Mouse (Mus musculus): ENCODE measurements around the gene Rbm28.

Rbm28 gene

GRCm38 (mm10) chr6:29146641-29147040 lies 18.2 kb downstream of the Rbm28 start:
- in situ Hi-C loops (cut with MboI, MseI): loop anchor here (10.0 kb wide), 1 partner anchor 1418 kb away; the partner anchor contains the start of gene Cpa4

DNA sequence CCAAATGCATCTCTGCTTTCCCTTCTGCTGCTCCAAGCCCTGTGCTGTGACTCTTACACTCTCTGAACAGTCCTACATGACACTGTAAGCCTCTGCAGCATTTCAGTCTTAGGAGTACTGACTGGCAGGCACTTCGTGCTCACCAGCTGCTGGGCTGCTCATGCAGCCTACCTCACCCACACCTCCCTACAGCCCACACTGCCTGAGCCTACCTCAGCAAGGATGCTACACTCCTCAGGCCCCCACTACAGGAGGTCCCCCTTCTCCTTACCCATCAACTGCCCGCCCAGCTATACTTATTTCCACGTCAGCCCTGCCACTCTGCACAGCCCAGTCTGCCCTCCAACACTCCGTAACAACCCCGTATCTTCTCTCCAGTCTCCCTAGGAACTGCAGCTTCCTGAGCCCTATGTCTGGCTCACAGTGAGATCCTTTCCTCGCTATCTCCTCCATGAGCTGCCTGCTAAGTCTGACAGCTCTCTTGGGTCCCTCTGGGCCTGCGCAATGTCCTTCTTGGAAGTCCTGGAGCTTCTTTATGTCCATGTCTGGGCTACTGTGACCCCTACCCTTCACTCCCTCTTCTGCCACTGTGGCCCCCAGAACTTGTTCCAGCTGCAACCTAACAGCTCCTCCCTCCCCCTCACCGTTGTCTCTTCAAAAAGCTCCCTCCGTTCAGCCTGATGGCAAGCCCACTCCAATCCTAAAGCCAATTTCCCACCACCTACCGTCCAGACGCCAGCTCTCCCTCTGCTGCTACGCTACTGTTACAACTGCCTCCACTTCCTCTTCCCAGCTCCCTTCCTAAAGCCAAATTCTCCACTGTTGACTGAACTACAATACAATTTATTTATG lies 19.1 kb downstream of the Rbm28 start:
- in situ Hi-C loops (cut with MboI, MseI): loop anchor here (10.0 kb wide), 1 partner anchor 1419 kb away; the partner anchor contains the start of gene Cpa4

DNA sequence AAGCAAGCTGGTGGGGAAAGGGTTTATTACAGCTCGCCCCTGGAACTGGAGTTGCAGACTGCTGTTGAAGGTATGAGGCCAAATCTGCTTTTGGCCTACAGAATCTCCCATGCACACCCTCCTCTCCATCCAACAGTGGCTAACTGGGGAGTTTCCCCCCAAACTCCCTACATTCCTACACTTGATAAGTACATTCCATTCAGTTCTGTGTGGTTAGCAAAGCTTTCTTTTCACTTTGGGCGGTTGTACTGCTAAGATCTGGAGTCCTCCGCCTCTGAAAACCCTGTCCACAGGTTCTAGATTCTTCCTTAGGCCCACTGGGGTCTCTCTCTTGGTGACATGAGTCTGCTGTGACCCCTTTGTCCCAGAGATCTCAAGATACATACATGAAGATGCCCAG lies 19.8 kb downstream of the Rbm28 start:
- in situ Hi-C loops (cut with MboI, MseI): loop anchor here (10.0 kb wide), 1 partner anchor 1420 kb away; the partner anchor contains the start of gene Cpa4

DNA sequence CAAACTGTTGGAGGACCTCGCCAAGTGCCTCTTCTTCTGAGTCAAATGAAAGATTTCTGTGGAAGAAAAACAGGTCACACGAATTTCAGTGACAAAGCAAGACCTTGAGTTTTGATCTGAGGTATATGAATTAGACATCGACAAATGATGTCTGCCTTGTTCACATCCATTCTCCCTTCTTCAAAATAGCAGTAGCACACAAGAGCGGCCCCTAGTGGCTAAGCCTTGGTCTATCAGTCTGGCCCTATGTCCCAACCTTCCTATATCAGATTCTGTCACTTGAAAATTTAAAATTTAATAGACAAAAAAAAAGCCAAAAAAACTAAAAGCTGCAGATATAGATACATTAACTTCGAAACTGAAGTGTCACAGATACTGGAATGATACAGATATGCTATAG lies 21.2 kb downstream of the Rbm28 start:
- in situ Hi-C loops (cut with MboI, MseI): loop anchor here (10.0 kb wide), 1 partner anchor 1421 kb away; the partner anchor contains the start of gene Cpa4

DNA sequence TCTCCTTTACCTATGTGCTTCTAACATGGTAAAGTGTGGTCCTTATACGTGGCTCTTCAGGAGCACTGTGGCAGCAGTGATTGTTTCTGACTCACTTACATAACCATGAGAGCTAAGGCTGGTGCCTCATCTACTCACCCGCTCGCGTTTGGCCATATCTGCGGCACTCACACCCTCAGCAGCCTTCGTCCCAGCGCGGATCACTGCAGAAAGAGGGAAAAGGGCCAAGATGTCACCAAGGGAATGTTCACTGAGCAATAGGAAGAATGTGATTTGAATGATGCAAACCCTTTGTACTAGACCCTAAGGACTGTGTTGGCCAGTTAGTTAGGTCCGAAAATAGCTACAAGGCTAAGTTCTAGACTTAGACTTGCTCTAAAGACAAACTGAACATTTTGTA lies 27.4 kb downstream of the Rbm28 start:
- in situ Hi-C loops (cut with MboI, MseI): no loop called here

- in situ Hi-C loops (cut with MboI, MseI): no loop called here
Observed at GRCm38 (mm10) chr6:29133100-29133499, 31.7 kb downstream of the Rbm28 start.

GRCm38 (mm10) chr6:29126878-29127426 lies 37.9 kb downstream of the Rbm28 start:
- in situ Hi-C loops (cut with MboI, MseI): no loop called here

DNA sequence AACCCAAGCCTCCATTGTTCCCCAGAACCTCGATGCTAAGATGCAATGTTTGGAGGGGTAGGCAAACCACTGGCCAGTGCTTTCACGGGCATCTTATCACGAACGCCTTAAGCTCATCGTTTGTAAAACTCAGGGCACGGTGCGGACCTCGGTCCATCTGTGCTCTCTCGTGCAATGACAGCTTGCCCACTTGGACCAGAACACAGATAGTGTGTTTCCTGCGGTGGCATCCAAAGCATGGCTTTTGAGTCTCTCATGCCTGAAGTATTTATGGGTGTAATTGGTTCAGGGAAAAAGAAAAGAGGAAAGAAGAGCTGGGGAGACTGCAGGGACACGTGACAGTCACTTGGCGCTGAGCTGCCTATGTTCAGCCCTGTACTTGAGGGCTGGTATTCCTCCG lies 44.8 kb downstream of the Rbm28 start:
- in situ Hi-C loops (cut with MboI, MseI): no loop called here

DNA sequence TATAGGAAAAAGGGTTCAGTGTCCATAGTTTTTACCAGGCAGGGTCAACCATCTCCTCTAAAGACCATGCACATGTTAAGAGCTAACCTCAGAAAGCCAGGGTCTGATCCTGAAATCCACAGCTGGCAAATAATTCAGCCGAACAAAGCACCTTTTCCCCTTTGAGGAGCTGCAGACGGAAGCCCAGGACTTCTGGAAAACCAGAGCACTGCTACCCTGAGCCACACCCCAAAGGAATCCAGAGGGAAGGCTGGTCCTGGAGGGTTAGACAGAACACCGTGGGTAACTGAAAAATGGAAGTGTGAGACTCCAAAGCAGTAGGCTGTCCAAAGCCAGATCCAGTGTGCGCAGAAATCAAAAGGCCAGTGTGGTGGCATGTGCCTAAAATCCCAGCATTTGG lies 45.8 kb downstream of the Rbm28 start:
- in situ Hi-C loops (cut with MboI, MseI): no loop called here

GRCm38 (mm10) chr6:29118231-29118630 lies 46.6 kb downstream of the Rbm28 start:
- in situ Hi-C loops (cut with MboI, MseI): no loop called here

DNA sequence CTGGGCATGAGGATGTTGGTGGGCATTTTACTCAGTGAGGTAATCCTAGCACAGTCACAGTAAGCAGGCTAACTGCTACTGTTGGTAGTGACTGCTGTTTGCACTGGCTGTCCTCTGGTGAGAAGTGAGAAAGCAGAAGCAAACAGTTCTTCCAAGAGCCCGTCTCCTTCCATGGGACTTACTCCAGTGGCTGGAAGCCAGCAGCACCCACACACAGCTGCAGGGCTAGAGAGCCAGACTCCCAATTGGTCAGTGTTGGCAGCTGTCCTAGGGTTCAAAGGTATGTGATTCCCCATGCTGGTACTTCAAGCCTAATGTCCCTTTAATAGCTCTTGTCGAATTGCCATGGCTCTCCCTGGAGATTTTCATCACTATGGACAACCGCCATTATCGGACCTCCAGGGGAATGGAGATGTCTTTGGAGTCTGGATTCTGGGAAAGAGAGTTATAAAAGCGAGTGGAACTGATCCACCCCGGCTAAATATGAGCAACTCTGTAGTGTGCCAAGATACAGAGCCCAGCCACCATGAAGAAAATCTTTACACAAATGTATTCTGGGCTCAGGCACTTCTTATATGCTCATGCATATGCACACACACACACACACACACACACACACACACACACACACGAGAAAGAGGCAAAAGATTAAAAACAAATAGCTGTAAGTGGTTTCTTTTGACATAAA lies 47.2 kb downstream of the Rbm28 start:
- in situ Hi-C loops (cut with MboI, MseI): no loop called here

GRCm38 (mm10) chr6:29115756-29116155 lies 49.0 kb downstream of the Rbm28 start:
- in situ Hi-C loops (cut with MboI, MseI): no loop called here

GRCm38 (mm10) chr6:29111501-29111900 lies 53.3 kb downstream of the Rbm28 start:
- in situ Hi-C loops (cut with MboI, MseI): no loop called here

DNA sequence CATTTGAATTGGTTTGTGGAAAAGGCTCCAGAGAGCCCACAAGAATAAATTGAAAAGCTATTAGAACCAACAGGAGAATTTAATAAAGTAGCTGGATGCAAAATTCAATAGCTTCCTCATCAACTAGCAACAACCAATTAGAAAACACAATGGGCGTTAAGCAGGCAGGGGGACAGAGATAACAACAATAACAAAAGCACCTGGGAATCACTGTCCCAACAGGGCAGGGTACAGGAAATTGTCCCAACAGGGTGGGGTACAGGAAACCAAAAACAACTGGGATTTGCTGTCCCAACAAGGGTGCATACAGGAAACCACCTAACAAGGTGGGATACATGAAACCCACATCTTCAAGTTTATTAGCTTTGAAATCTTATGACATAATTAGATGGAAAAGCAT lies 56.4 kb downstream of the Rbm28 start:
- in situ Hi-C loops (cut with MboI, MseI): loop anchor here (10.0 kb wide), 1 partner anchor 654 kb away; no protein-coding TSS in a partner anchor

GRCm38 (mm10) chr6:29101248-29101864 lies 63.5 kb downstream of the Rbm28 start:
- in situ Hi-C loops (cut with MboI, MseI): loop anchor here (10.0 kb wide), 1 partner anchor 647 kb away; no protein-coding TSS in a partner anchor

DNA sequence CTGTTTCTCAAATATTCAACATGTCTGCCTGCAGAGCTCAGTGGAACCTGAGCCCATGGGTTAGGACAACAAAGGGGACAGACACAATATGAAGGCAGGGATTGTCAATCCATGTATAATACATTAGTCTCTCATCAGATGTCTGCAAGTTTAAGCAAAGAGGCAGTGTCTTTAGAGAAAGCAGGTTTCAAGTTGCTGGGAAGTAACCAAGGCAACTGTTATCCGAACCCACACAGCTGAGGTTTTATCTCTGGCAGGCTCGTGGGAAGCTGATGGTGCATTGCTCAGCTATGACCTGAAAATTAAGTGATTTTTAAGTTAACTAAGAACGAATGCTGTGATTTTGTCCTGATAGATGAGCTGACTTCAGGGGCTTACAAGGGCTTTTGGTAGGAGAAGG lies 64.4 kb downstream of the Rbm28 start:
- in situ Hi-C loops (cut with MboI, MseI): loop anchor here (10.0 kb wide), 1 partner anchor 646 kb away; no protein-coding TSS in a partner anchor

- in situ Hi-C loops (cut with MboI, MseI): loop anchor here (10.0 kb wide), 1 partner anchor 645 kb away; no protein-coding TSS in a partner anchor
Observed at GRCm38 (mm10) chr6:29099536-29100170, 65.2 kb downstream of the Rbm28 start.

DNA sequence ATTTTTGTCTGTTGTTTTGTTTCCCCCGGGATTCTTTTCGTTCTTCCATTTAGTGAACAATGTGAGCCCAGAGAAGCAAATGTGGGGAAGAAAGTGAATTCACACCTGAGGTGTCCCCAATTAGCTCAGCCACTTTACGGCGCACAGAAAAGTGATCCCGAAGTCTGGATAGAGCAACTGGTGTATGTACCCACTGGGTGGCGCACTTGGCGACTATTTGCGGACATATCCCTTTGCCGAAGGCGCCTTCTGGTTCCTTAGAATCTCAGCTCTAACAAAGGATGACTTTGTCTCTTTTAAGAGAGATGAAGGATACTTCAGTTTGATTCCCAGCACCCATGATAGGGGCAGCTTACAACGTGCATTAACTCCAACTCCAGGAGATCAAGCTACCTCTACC lies 71.9 kb downstream of the Rbm28 start:
- in situ Hi-C loops (cut with MboI, MseI): no loop called here

- in situ Hi-C loops (cut with MboI, MseI): no loop called here
Observed at GRCm38 (mm10) chr6:29092234-29092633, 72.6 kb downstream of the Rbm28 start.

GRCm38 (mm10) chr6:29087921-29088709 lies 76.7 kb downstream of the Rbm28 start:
- in situ Hi-C loops (cut with MboI, MseI): no loop called here
